Mouse (Mus musculus) small intestine, adult 2 months (tissue): ENCODE measurements around the gene Alox5.

Experiments used
- CTCF ChIP-seq: fragments of 200-500 bp; IDR thresholded peaks from 2 replicates; pipeline ENCODE4 v1.5.1; 2012; ENCODE audit warnings: low read depth, mild to moderate bottlenecking, control low read depth, inconsistent platforms, low read length, moderate library complexity, mixed read lengths; ENCODE audit not compliant: insufficient replicate concordance, insufficient read length; ENCODE audit errors: extremely low read depth
- POLR2A ChIP-seq: fragments of 200-500 bp; IDR thresholded peaks from 2 replicates; pipeline ENCODE4 v1.6.1; 2012; ENCODE audit warnings: low read depth, mild to moderate bottlenecking, control low read depth, inconsistent platforms, low read length, moderate library complexity

- TF ChIP-seq CTCF: no peak
- no peak for TF ChIP-seq POLR2A
These were observed 40.7 kb downstream of the Alox5 start for GRCm38 (mm10) chr6:116420271-116420670.
